Mouse (Mus musculus): ENCODE data around the gene Il11ra1. TPM values are rescaled to one million over a fixed set of nuclear protein-coding genes. Genes with fewer than 3 reads are reported as not detected.

The Il11ra1 gene
- polyA plus RNA-seq, 1 experiment: 73.2 TPM

GRCm38 (mm10) chr4:41756440-41756839 lies 56.7 kb downstream of the Il11ra1 start:
- H3K36me3 ChIP-seq (ENCODE audit: control insufficient read depth, insufficient read depth, low read length): peaks cover 6% of the 10 kb centered on the region
- TF ChIP-seq POLR2A (IDR thresholded peaks at IDR 0.05; ENCODE audit: control insufficient read depth, extremely low read depth, insufficient read depth, low read length, poor library complexity): no peak
- no peak for TF ChIP-seq CTCF (IDR thresholded peaks at IDR 0.05; ENCODE audit: borderline replicate concordance, control insufficient read depth, extremely low read depth, insufficient read depth, low read length, poor library complexity)
- peaks cover 23% of the 10 kb centered on the region for H3K4me1 ChIP-seq (replicated peaks; ENCODE audit: control insufficient read depth, insufficient read depth, low read length)
- DNase-seq: peak; percentile 23
- peak overlapping the region; percentile 93 for H3K4me3 ChIP-seq (ENCODE audit: control insufficient read depth, insufficient read depth, low read length)
- no peaks in the 10 kb centered on the region for H3K27me3 ChIP-seq (ENCODE audit: control insufficient read depth, insufficient read depth, low read length)
- 72% methylated on average over 8 of the region's 8 CpGs for WGBS
- H3K27ac ChIP-seq (ENCODE audit: control insufficient read depth, insufficient read depth, low read length): peak overlapping the region; percentile 40; the same call in 1 of the 2 replicates

GRCm38 (mm10) chr4:41757321-41757720 lies 57.5 kb downstream of the Il11ra1 start:
- DNase-seq: no peak
- Histone ChIP-seq H3K36me3 (ENCODE audit: control insufficient read depth, insufficient read depth, low read length) (peaks cover 6% of the 10 kb centered on the region), H3K4me3 (ENCODE audit: control insufficient read depth, insufficient read depth, low read length) (no peak overlapping the region), H3K27ac (ENCODE audit: control insufficient read depth, insufficient read depth, low read length) (no peak overlapping the region), H3K27me3 (ENCODE audit: control insufficient read depth, insufficient read depth, low read length) (no peaks in the 10 kb centered on the region), H3K4me1 (replicated peaks; ENCODE audit: control insufficient read depth, insufficient read depth, low read length) (peaks cover 23% of the 10 kb centered on the region)
- TF ChIP-seq POLR2A (IDR thresholded peaks at IDR 0.05; ENCODE audit: control insufficient read depth, extremely low read depth, insufficient read depth, low read length, poor library complexity) (no peak), CTCF (IDR thresholded peaks at IDR 0.05; ENCODE audit: borderline replicate concordance, control insufficient read depth, extremely low read depth, insufficient read depth, low read length, poor library complexity) (no peak)
- 97% methylated on average over 13 of the region's 13 CpGs for WGBS

GRCm38 (mm10) chr4:41758021-41758420 lies 58.2 kb downstream of the Il11ra1 start:
- Histone ChIP-seq H3K27ac (ENCODE audit: control insufficient read depth, insufficient read depth, low read length) (no peak overlapping the region), H3K4me1 (replicated peaks; ENCODE audit: control insufficient read depth, insufficient read depth, low read length) (peaks cover 23% of the 10 kb centered on the region), H3K4me3 (ENCODE audit: control insufficient read depth, insufficient read depth, low read length) (no peak overlapping the region), H3K27me3 (ENCODE audit: control insufficient read depth, insufficient read depth, low read length) (no peaks in the 10 kb centered on the region), H3K36me3 (ENCODE audit: control insufficient read depth, insufficient read depth, low read length) (peaks cover 6% of the 10 kb centered on the region)
- TF ChIP-seq CTCF (IDR thresholded peaks at IDR 0.05; ENCODE audit: borderline replicate concordance, control insufficient read depth, extremely low read depth, insufficient read depth, low read length, poor library complexity) (no peak), POLR2A (IDR thresholded peaks at IDR 0.05; ENCODE audit: control insufficient read depth, extremely low read depth, insufficient read depth, low read length, poor library complexity) (no peak)
- no peak for DNase-seq
- WGBS: 98% methylated on average over 11 of the region's 11 CpGs

- peaks cover 6% of the 10 kb centered on the region for H3K36me3 ChIP-seq (ENCODE audit: control insufficient read depth, insufficient read depth, low read length)
- TF ChIP-seq POLR2A (IDR thresholded peaks at IDR 0.05; ENCODE audit: control insufficient read depth, extremely low read depth, insufficient read depth, low read length, poor library complexity): no peak
- no peak for TF ChIP-seq CTCF (IDR thresholded peaks at IDR 0.05; ENCODE audit: borderline replicate concordance, control insufficient read depth, extremely low read depth, insufficient read depth, low read length, poor library complexity)
- no peak for DNase-seq
- whole genome bisulfite sequencing: 94% methylated on average over 4 of the region's 4 CpGs
- no peaks in the 10 kb centered on the region for H3K27me3 ChIP-seq (ENCODE audit: control insufficient read depth, insufficient read depth, low read length)
- H3K4me3 ChIP-seq (ENCODE audit: control insufficient read depth, insufficient read depth, low read length): no peak overlapping the region
- H3K4me1 ChIP-seq (replicated peaks; ENCODE audit: control insufficient read depth, insufficient read depth, low read length): peaks cover 23% of the 10 kb centered on the region
- H3K27ac ChIP-seq (ENCODE audit: control insufficient read depth, insufficient read depth, low read length): no peak overlapping the region; the same call in 1 of the 2 replicates
Measured at GRCm38 (mm10) chr4:41758701-41759100, 58.9 kb downstream of the Il11ra1 start.

- 64% methylated on average over 9 of the region's 9 CpGs for WGBS
Measured at GRCm38 (mm10) chr4:41759206-41759605, 59.4 kb downstream of the Il11ra1 start.

GRCm38 (mm10) chr4:41759656-41760287 lies 60.0 kb downstream of the Il11ra1 start:
- no peak for DNase-seq
- Histone ChIP-seq H3K27me3 (ENCODE audit: control insufficient read depth, insufficient read depth, low read length) (no peaks in the 10 kb centered on the region), H3K36me3 (ENCODE audit: control insufficient read depth, insufficient read depth, low read length) (peaks cover 6% of the 10 kb centered on the region), H3K27ac (ENCODE audit: control insufficient read depth, insufficient read depth, low read length) (no peak overlapping the region), H3K4me1 (replicated peaks; ENCODE audit: control insufficient read depth, insufficient read depth, low read length) (peaks cover 21% of the 10 kb centered on the region), H3K4me3 (ENCODE audit: control insufficient read depth, insufficient read depth, low read length) (no peak overlapping the region)
- 79% methylated on average over 6 of the region's 6 CpGs for WGBS
- TF ChIP-seq POLR2A (IDR thresholded peaks at IDR 0.05; ENCODE audit: control insufficient read depth, extremely low read depth, insufficient read depth, low read length, poor library complexity): no peak
- TF ChIP-seq CTCF (IDR thresholded peaks at IDR 0.05; ENCODE audit: borderline replicate concordance, control insufficient read depth, extremely low read depth, insufficient read depth, low read length, poor library complexity): no peak

More at GRCm38 (mm10) chr4:41759206-41759605, 59.4 kb downstream of the Il11ra1 start:
- no peak for DNase-seq
- H3K27me3 ChIP-seq (ENCODE audit: control insufficient read depth, insufficient read depth, low read length): no peaks in the 10 kb centered on the region
- H3K36me3 ChIP-seq (ENCODE audit: control insufficient read depth, insufficient read depth, low read length): peaks cover 6% of the 10 kb centered on the region
- no peak overlapping the region; the same call in 1 of the 2 replicates for H3K27ac ChIP-seq (ENCODE audit: control insufficient read depth, insufficient read depth, low read length)
- no peak for TF ChIP-seq CTCF (IDR thresholded peaks at IDR 0.05; ENCODE audit: borderline replicate concordance, control insufficient read depth, extremely low read depth, insufficient read depth, low read length, poor library complexity)
- no peak for TF ChIP-seq POLR2A (IDR thresholded peaks at IDR 0.05; ENCODE audit: control insufficient read depth, extremely low read depth, insufficient read depth, low read length, poor library complexity)
- peaks cover 23% of the 10 kb centered on the region for H3K4me1 ChIP-seq (replicated peaks; ENCODE audit: control insufficient read depth, insufficient read depth, low read length)
- H3K4me3 ChIP-seq (ENCODE audit: control insufficient read depth, insufficient read depth, low read length): no peak overlapping the region

All from thymus, adult 2 months (tissue).